Mouse (Mus musculus) heart, adult 2 months (tissue): ENCODE data around the gene Pde8b. TPM values are rescaled to one million over a fixed set of nuclear protein-coding genes. Genes with fewer than 3 reads are reported as not detected.
A peak's percentile ranks its signal among the peaks of the same experiment; 100 is the strongest.

Experiments used
- DNase-seq, 2 experiments: peaks; one replicate each; pipeline ENCODE4 v3.0.0; 2021
- H3K27ac ChIP-seq: fragments of 200-600 bp; 2 replicates; pipeline ENCODE4 v1.8.1; 2022
- H3K27me3 ChIP-seq: fragments of 200-500 bp; 2 replicates; pipeline ENCODE4 v1.6.1; 2012; ENCODE audit warnings: mild to moderate bottlenecking, low read length, inconsistent platforms, mixed read lengths; ENCODE audit not compliant: control insufficient read depth, insufficient read depth
- H3K36me3 ChIP-seq: fragments of 200-500 bp; 2 replicates; pipeline ENCODE4 v1.6.1; 2012; ENCODE audit warnings: low read length, inconsistent platforms; ENCODE audit not compliant: control insufficient read depth, insufficient read depth
- H3K4me1 ChIP-seq: fragments of 200-500 bp; 2 replicates; pipeline ENCODE4 v1.6.1; 2011; ENCODE audit warnings: low read length; ENCODE audit not compliant: control insufficient read depth, insufficient read depth
- H3K4me3 ChIP-seq: fragments of 200-600 bp; 2 replicates; pipeline ENCODE4 v1.8.1; 2022
- H3K79me2 ChIP-seq: fragments of 200-500 bp; replicated peaks from 2 replicates; pipeline ENCODE4 v1.6.1; 2012; ENCODE audit warnings: mild to moderate bottlenecking, inconsistent platforms, low read length, moderate library complexity, mixed read lengths; ENCODE audit not compliant: control insufficient read depth, insufficient read depth
- H3K9ac ChIP-seq: fragments of 200-500 bp; 2 replicates; pipeline ENCODE4 v1.6.1; 2012; ENCODE audit warnings: low read depth, mild to moderate bottlenecking, control low read depth, inconsistent platforms, low read length, mixed read lengths
- CTCF ChIP-seq: fragments of 200-600 bp; IDR thresholded peaks from 2 replicates; pipeline ENCODE4 v1.8.1; 2022; ENCODE audit warnings: antibody characterized with exemption, mild to moderate bottlenecking, moderate library complexity
- EP300 ChIP-seq: fragments of 200-500 bp; IDR thresholded peaks from 2 replicates; pipeline ENCODE4 v1.6.1; 2011; ENCODE audit warnings: low read depth, low read length, control low read depth; ENCODE audit not compliant: insufficient read depth
- POLR2A ChIP-seq: fragments of 200-500 bp; IDR thresholded peaks from 2 replicates; pipeline ENCODE4 v1.6.1; 2011; ENCODE audit warnings: mild to moderate bottlenecking, low read depth, low read length, control low read depth; ENCODE audit not compliant: insufficient read depth
- WGBS: fragments of 180-500 bp; shearing (Covaris S2); methylation state at CpG from one replicate; pipeline ENCODE4 v1.1.7; 2018; 5-methylcytosine and 5-hydroxymethylcytosine counted together
- intact Hi-C: fragments of 180-260 bp; cut with DNase I; formaldehyde crosslinking; loops from one replicate; pipeline ENCODE4 v1.15.1; 2025
- polyA plus RNA-seq: library from polyadenylated mRNA; depleted of rRNA; stranded (reverse); fragments of >200 nt; gene quantifications from 2 replicates; pipeline ENCODE4 v1.2.3, GENCODE M21; 2012
- total RNA-seq, 2 experiments: library from RNA; stranded (reverse); gene quantifications; 2 replicates each; pipeline ENCODE4 v1.2.3; 2021

Gene Pde8b
- total and polyA plus RNA-seq, 3 experiments = 1.7 to 5.0 (median 2.6) TPM

DNA sequence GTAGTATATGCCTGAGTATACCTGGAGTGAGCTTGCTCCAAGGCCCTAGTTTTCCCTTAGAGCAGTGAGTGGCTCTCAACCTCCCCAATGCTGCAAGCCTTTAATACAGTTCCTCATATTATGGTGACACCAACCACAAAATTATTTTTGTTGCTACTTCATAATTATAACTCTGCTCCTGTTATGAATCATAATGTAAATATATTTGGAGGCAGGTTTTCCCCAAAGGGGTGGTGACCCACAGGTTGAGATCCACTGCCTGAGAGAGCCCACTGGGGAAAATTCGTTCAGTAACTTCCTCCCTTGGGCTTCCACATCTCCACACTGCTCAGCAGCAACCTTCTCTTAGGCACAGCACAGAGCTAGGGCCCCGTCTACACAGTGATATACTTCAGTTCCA is 174.0 kb downstream of the Pde8b start:
- Histone ChIP-seq H3K4me1 (peaks cover 4% of the 10 kb centered on the region), H3K9ac (no peak overlapping the region), H3K27ac (no peak overlapping the region), H3K4me3 (no peak overlapping the region), H3K27me3 (no peaks in the 10 kb centered on the region), H3K36me3 (no peaks in the 10 kb centered on the region), H3K79me2 (no peaks in the 10 kb centered on the region)
- 62% methylated on average over 2 of the region's 2 CpGs for WGBS
- TF ChIP-seq EP300 (no peak), POLR2A (no peak), CTCF (no peak)
- no peak for DNase-seq
- intact Hi-C loops = no loop called here

DNA sequence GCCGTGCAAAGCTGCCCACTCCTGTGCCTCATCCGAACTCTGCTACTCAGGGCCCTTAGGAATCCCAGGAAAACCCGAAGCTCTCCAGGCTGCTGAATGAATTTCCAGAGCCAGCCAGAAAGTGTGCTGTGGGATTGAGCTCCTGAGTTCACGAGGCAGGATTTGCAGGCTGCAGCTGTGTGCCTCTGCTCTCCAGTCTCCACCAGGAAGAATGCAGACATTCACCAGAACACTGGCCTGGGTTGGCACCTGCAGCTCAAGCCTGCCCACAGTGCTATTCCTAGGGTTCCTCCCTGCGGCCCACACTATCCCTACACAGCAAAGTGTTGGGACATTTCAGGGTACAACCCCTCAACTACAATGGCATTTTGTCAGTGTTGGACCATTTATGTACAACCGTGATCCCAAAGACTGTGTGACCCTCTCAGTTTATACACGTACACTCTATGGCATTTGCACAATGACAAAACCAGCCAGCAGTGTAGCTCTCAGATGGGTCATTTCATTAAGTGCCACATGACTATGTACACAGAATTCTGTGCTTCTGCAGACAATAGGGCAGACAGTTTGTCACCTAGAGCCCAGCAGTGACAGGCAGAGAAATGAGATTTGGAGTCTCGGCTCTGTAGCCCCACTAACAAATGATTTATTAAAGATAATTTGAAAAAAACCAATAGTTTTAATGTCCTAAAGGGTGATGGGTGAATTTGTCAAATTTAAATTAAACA is 176.5 kb downstream of the Pde8b start:
- no peaks in the 10 kb centered on the region for H3K79me2 ChIP-seq
- H3K4me3 ChIP-seq = no peak overlapping the region
- no peaks in the 10 kb centered on the region for H3K4me1 ChIP-seq
- no peak overlapping the region for H3K27ac ChIP-seq
- no peak overlapping the region for H3K9ac ChIP-seq
- no peaks in the 10 kb centered on the region for H3K27me3 ChIP-seq
- no peak for TF ChIP-seq POLR2A
- TF ChIP-seq CTCF = no peak
- intact Hi-C loops = no loop called here
- WGBS = 74% methylated on average over 8 of the region's 8 CpGs
- no peaks in the 10 kb centered on the region for H3K36me3 ChIP-seq
- DNase-seq = no peak

DNA sequence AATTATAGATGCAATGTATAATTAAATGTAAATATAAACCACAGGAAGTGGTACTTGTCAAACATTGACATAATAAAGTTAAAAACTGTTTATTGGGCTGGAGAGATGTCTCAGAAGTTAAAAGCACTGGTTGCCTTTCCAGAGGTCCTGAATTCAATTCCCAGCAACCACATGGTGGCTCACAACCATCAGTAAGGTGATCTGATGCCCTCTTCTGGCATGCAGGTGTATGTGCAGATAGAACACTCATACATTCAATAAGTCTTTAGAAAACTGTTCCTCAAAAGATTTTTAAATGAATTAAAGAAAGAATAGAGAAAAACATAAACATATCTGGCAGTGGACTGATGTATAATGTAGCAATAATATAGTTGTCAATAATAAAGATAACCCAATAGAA is 179.9 kb downstream of the Pde8b start:
- Histone ChIP-seq H3K4me1 (no peaks in the 10 kb centered on the region), H3K4me3 (no peak overlapping the region), H3K27ac (no peak overlapping the region), H3K9ac (no peak overlapping the region), H3K79me2 (no peaks in the 10 kb centered on the region), H3K27me3 (no peaks in the 10 kb centered on the region), H3K36me3 (no peaks in the 10 kb centered on the region)
- no peak for TF ChIP-seq EP300
- TF ChIP-seq POLR2A = no peak
- TF ChIP-seq CTCF = peak; percentile 36
- DNase-seq = no peak
- intact Hi-C loops = no loop called here

DNA sequence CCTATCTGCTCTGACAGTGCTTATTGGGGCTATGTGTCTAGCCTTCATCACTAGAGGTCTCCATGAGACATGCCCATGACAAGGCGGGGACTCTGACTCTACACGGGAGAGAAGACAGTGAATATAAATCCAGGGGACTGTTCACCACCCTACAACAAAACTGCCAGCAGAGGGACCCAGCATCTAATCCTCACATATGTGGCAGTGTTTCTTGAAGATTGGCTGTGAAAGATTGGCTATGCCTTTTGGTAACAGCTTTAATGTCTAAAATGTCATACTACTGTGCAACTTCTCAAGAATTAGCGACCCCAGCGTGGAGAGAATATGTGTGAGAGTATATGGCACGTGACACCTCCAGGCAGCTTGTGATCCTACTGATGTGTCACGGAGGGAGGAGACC is 182.3 kb downstream of the Pde8b start:
- Histone ChIP-seq H3K27me3 (no peaks in the 10 kb centered on the region), H3K4me1 (no peaks in the 10 kb centered on the region), H3K4me3 (no peak overlapping the region), H3K79me2 (no peaks in the 10 kb centered on the region), H3K36me3 (no peaks in the 10 kb centered on the region), H3K27ac (no peak overlapping the region), H3K9ac (no peak overlapping the region)
- intact Hi-C loops = loop anchor here (5.0 kb wide), 1 partner anchor 219 kb away; no protein-coding TSS in a partner anchor
- 58% methylated on average over 6 of the region's 6 CpGs for WGBS
- no peak for TF ChIP-seq EP300
- TF ChIP-seq CTCF = peak; percentile 53
- DNase-seq = no peak

DNA sequence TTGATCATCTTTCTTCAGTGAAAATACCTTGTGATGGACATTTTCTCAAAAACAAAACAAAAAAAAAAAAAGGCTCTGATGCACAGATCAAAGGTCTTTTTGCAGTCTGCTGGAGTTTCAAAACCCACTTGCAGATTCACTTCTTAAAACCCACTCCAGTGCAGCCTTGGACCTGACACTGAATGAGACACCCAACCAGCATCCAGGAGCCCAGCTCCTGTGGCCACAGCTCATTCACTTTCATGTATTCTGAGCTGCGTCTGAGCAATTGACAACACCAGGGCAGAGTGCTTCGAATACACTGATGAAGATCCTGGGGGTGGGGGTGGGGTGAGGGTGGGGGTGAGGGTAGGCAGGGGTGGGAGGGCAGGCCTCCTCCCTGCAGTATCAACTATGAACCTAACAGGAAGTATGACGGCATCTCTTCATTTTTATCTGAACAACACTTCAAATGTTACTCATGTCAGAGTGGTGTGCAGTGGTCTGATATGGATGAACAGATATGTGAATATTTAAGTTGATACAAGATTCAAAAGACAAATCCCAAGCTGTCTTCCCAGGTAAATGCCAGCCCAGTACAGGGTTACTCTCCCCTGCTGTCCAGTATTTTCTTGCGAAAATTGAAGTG is 186.6 kb downstream of the Pde8b start:
- Histone ChIP-seq H3K4me1 (no peaks in the 10 kb centered on the region), H3K9ac (no peak overlapping the region), H3K27ac (no peak overlapping the region), H3K79me2 (no peaks in the 10 kb centered on the region), H3K36me3 (no peaks in the 10 kb centered on the region), H3K27me3 (no peaks in the 10 kb centered on the region), H3K4me3 (no peak overlapping the region)
- no peak for DNase-seq
- WGBS = 62% methylated on average over 4 of the region's 4 CpGs
- intact Hi-C loops = no loop called here
- TF ChIP-seq POLR2A (no peak), CTCF (no peak), EP300 (no peak)

DNA sequence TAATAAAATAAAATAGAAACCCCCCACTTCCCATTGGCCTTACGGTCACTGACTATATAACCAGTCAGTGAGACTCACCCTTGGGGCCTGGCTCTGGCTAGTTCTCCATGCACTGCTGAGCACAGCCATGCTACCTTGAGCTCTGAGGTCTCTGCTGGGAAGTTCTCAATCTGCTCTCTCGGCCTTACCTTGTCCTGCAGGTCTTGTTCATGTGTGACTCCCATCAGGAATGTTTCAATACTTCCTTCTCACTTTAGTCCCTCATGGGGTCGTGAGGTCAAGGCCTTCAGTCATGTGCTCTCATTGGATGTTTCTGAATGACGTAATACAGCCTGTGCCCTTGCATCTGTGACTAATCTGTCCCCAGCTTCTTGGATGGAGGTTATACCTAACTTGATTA is 191.3 kb downstream of the Pde8b start:
- no peak for DNase-seq
- no peaks in the 10 kb centered on the region for H3K79me2 ChIP-seq
- no peak overlapping the region for H3K27ac ChIP-seq
- H3K4me1 ChIP-seq = no peaks in the 10 kb centered on the region
- WGBS = 80% methylated on average over 4 of the region's 4 CpGs
- no peak for TF ChIP-seq POLR2A
- TF ChIP-seq EP300 = no peak
- TF ChIP-seq CTCF = no peak
- intact Hi-C loops = no loop called here
- no peak overlapping the region for H3K9ac ChIP-seq
- H3K4me3 ChIP-seq = no peak overlapping the region
- no peaks in the 10 kb centered on the region for H3K36me3 ChIP-seq
- no peaks in the 10 kb centered on the region for H3K27me3 ChIP-seq
